Mouse (Mus musculus): ENCODE data around the gene Spns2.

DNA sequence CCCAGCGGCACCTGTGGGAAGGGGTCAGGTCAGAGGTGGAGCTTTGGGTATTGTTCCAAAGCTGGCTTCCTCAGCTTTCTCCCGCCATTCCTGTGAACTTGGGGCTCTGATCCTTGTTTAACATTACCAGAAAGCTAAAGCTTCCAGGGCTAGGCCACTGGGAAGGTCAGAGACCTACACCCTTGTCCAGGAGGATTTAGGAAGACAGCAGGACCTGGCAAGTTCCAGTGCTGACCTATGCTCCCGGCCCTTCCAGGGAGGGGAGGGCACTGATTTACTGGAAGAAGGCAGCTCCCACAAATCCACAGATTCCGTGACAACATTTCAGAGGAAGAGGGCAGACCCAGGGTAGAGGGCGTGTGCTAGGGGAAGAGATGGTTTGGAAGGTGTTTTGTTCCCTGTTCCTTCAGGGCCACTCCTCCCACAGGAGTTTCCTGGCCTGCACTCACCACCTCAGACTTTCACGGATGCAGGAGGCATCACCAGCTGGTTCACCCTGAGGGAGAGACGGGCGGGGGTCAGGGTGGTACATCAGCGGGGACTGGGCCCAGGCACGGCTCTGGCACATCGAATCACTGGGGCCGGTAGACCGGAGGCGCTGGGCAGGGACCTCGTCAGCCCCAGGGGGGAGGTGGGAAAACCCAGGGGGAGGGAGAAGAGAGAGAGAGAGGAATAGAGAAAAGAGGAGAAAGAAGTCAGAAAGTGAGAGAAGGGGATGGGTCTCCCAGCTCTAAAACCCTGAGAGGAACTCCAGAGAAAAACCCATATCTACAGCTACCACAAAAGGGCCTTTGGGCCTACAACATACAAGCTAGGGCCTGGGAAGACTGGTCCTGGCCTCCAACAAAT is 36.4 kb downstream of the Spns2 start:
- TF ChIP-seq CTCF (IDR thresholded peaks at IDR 0.05) (no peak), EP300 (IDR thresholded peaks at IDR 0.05) (no peak)

All from lung, postnatal 0 days (tissue).